Mouse (Mus musculus): ENCODE results near the gene Cog1. TPM values are rescaled to one million over a fixed set of nuclear protein-coding genes. Genes with fewer than 3 reads are reported as not detected.

The Cog1 gene
- 10 to 100 TPM; 36.2 to 36.4 TPM for total RNA-seq (2021)

- intact Hi-C loops (cut with DNase I): no loop called here
- DNase-seq: no peak
These were observed at the start of gene Cog1 for GRCm38 (mm10) chr11:113648690-113649352. Gene Cog1 (plus strand): TSS chr11:113649169.

GRCm38 (mm10) chr11:113600526-113601245, 48.3 kb upstream of the Cog1 start:
- intact Hi-C loops (cut with DNase I): no loop called here
- DNase-seq: peak; percentile 89

- DNase-seq: peak; percentile 40
- intact Hi-C loops (cut with DNase I): no loop called here
These were observed 47.2 kb upstream of the Cog1 start for GRCm38 (mm10) chr11:113601616-113602343.

- intact Hi-C loops (cut with DNase I): no loop called here
- no peak for DNase-seq
These were observed 41.4 kb upstream of the Cog1 start for GRCm38 (mm10) chr11:113607556-113607955.

GRCm38 (mm10) chr11:113609581-113609980, 39.4 kb upstream of the Cog1 start:
- no peak for DNase-seq
- intact Hi-C loops (cut with DNase I): no loop called here

- peak; percentile 90 for DNase-seq
- intact Hi-C loops (cut with DNase I): no loop called here
These were observed 38.7 kb upstream of the Cog1 start for GRCm38 (mm10) chr11:113610266-113610665.

GRCm38 (mm10) chr11:113611112-113611646, 37.8 kb upstream of the Cog1 start:
- intact Hi-C loops (cut with DNase I): no loop called here
- no peak for DNase-seq

GRCm38 (mm10) chr11:113611664-113612611, 37.0 kb upstream of the Cog1 start:
- intact Hi-C loops (cut with DNase I): no loop called here
- peak; percentile 88 for DNase-seq

GRCm38 (mm10) chr11:113614476-113614875, 34.5 kb upstream of the Cog1 start:
- intact Hi-C loops (cut with DNase I): no loop called here
- DNase-seq: no peak

GRCm38 (mm10) chr11:113617132-113617911, 31.6 kb upstream of the Cog1 start:
- DNase-seq: peak; percentile 85
- intact Hi-C loops (cut with DNase I): no loop called here

- DNase-seq: no peak
- intact Hi-C loops (cut with DNase I): no loop called here
These were observed 30.7 kb upstream of the Cog1 start for GRCm38 (mm10) chr11:113618303-113618671.

- DNase-seq: peak; percentile 91
- intact Hi-C loops (cut with DNase I): no loop called here
These were observed 30.1 kb upstream of the Cog1 start, which contains the start of gene Sstr2 for GRCm38 (mm10) chr11:113618672-113619419. Gene Sstr2 (plus strand): TSS chr11:113619342.

GRCm38 (mm10) chr11:113619420-113620080, 29.4 kb upstream of the Cog1 start:
- intact Hi-C loops (cut with DNase I): no loop called here
- DNase-seq: no peak

- intact Hi-C loops (cut with DNase I): no loop called here
- DNase-seq: no peak
These were observed 28.0 kb upstream of the Cog1 start for GRCm38 (mm10) chr11:113621001-113621400.

GRCm38 (mm10) chr11:113622028-113622427, 26.9 kb upstream of the Cog1 start:
- DNase-seq: peak; percentile 70
- intact Hi-C loops (cut with DNase I): no loop called here

GRCm38 (mm10) chr11:113625437-113625836, 23.5 kb upstream of the Cog1 start:
- intact Hi-C loops (cut with DNase I): loop anchor here (5.0 kb wide), 1 partner anchor 448 kb away; no protein-coding TSS in a partner anchor

GRCm38 (mm10) chr11:113627785-113628184, 21.2 kb upstream of the Cog1 start:
- DNase-seq: no peak
- intact Hi-C loops (cut with DNase I): loop anchor here (2.0 to 5.0 kb wide), 2 partner anchors 331 to 450 kb away; no protein-coding TSS in a partner anchor

More at GRCm38 (mm10) chr11:113625437-113625836, 23.5 kb upstream of the Cog1 start:
- DNase-seq: no peak

- DNase-seq: no peak
- intact Hi-C loops (cut with DNase I): no loop called here
These were observed 18.3 kb upstream of the Cog1 start for GRCm38 (mm10) chr11:113630642-113631041.

Measured in left cerebral cortex, postnatal 4 days (tissue).